Mouse (Mus musculus) kidney, adult 2 months (tissue): Measurements from ENCODE around the gene Erbb2. TPM values are rescaled to one million over a fixed set of nuclear protein-coding genes. Genes with fewer than 3 reads are reported as not detected.

Source experiments
- DNase-seq: peaks from one replicate; pipeline ENCODE4 v3.0.0; 2021
- H3K27ac ChIP-seq: fragments of 200-500 bp; 2 replicates; pipeline ENCODE4 v1.5.1; 2012; ENCODE audit warnings: low read depth, low read length, control low read depth, inconsistent platforms; ENCODE audit not compliant: insufficient read depth
- H3K27me3 ChIP-seq: fragments of 200-500 bp; replicated peaks from 2 replicates; pipeline ENCODE4 v1.6.1; 2012; ENCODE audit warnings: mild to moderate bottlenecking, moderate library complexity, low read length, inconsistent platforms; ENCODE audit not compliant: control insufficient read depth, insufficient read depth
- H3K36me3 ChIP-seq: fragments of 200-500 bp; 2 replicates; pipeline ENCODE4 v1.6.1; 2012; ENCODE audit warnings: mild to moderate bottlenecking, moderate library complexity, low read length, inconsistent platforms; ENCODE audit not compliant: control insufficient read depth, insufficient read depth
- H3K4me1 ChIP-seq: fragments of 200-500 bp; 2 replicates; pipeline ENCODE4 v1.6.1; 2011; ENCODE audit warnings: low read length; ENCODE audit not compliant: control insufficient read depth, insufficient read depth
- H3K4me3 ChIP-seq: fragments of 200-500 bp; 2 replicates; pipeline ENCODE4 v1.5.1; 2011; ENCODE audit warnings: mild to moderate bottlenecking, low read depth, low read length, control low read depth; ENCODE audit not compliant: insufficient read depth
- CTCF ChIP-seq: fragments of 200-500 bp; conservative IDR thresholded peaks from 2 replicates; pipeline ENCODE4 v1.5.1; 2011; ENCODE audit warnings: low read depth, mild to moderate bottlenecking, control low read depth, low read length, moderate library complexity, mixed read lengths; ENCODE audit not compliant: insufficient read depth, insufficient read length
- POLR2A ChIP-seq: fragments of 200-500 bp; IDR thresholded peaks from one replicate; pipeline ENCODE4 v1.6.1; 2011; ENCODE audit warnings: low read depth, low read length, control low read depth
- WGBS: fragments of 180-500 bp; shearing (Covaris S2); methylation state at CpG from one replicate; pipeline ENCODE4 v1.1.7; 2018; 5-methylcytosine and 5-hydroxymethylcytosine counted together
- polyA plus RNA-seq: library from polyadenylated mRNA; depleted of rRNA; stranded (reverse); fragments of >200 nt; gene quantifications from 2 replicates; pipeline ENCODE4 v1.2.3, GENCODE M21; 2012; rRNA removed

The Erbb2 gene
- polyA plus RNA-seq, 1 experiment = 44.8 TPM

GRCm38 (mm10) chr11:98482067-98482466 lies 69.8 kb downstream of the Erbb2 start:
- no peak for TF ChIP-seq CTCF
- TF ChIP-seq POLR2A = no peak
- Histone ChIP-seq H3K4me1 (no peaks in the 10 kb centered on the region), H3K36me3 (no peaks in the 10 kb centered on the region), H3K4me3 (no peak overlapping the region), H3K27me3 (no peaks in the 10 kb centered on the region), H3K27ac (no peak overlapping the region)
- no peak for DNase-seq
- 75% methylated on average over 10 of the region's 10 CpGs for WGBS

- H3K4me1 ChIP-seq = no peaks in the 10 kb centered on the region
- no peaks in the 10 kb centered on the region for H3K27me3 ChIP-seq
- no peak overlapping the region for H3K27ac ChIP-seq
- no peaks in the 10 kb centered on the region for H3K36me3 ChIP-seq
- 85% methylated on average over 2 of the region's 2 CpGs for WGBS
- DNase-seq = no peak
- TF ChIP-seq CTCF = no peak
- TF ChIP-seq POLR2A = no peak
- no peak overlapping the region for H3K4me3 ChIP-seq
These were observed 73.5 kb downstream of the Erbb2 start for GRCm38 (mm10) chr11:98485749-98486148.

Other genes with a start within 250 kb of the Erbb2 start
- 11.8 and 13.0 TPM in 2 replicates for gene Med1, start 219.2 kb upstream of the Erbb2 start, polyA plus RNA-seq
- gene Cdk12, start 209.4 kb upstream of the Erbb2 start, polyA plus RNA-seq = 11.4 and 12.0 TPM in 2 replicates
- not detected in 2 replicates for gene Neurod2, start 82.8 kb upstream of the Erbb2 start, polyA plus RNA-seq
- gene Ppp1r1b, start 64.1 kb upstream of the Erbb2 start, polyA plus RNA-seq = 84.7 and 94.6 TPM in 2 replicates
- 59.1 and 74.9 TPM in 2 replicates for gene Stard3, start 54.1 kb upstream of the Erbb2 start, polyA plus RNA-seq
- gene Tcap, start 28.7 kb upstream of the Erbb2 start, polyA plus RNA-seq = 0.56 and 33.0 TPM in 2 replicates
- not detected in 2 replicates for gene Pnmt, start 26.0 kb upstream of the Erbb2 start, polyA plus RNA-seq
- 32.2 and 35.4 TPM in 2 replicates for gene Pgap3, start 12.0 kb upstream of the Erbb2 start, polyA plus RNA-seq
- gene Mien1, start 26.5 kb downstream of the Erbb2 start, polyA plus RNA-seq = 126 and 179 TPM in 2 replicates
- 143 and 160 TPM in 2 replicates for gene Grb7, start 33.9 kb downstream of the Erbb2 start, polyA plus RNA-seq
- gene Ikzf3, start 133.6 kb downstream of the Erbb2 start, polyA plus RNA-seq = 0.58 and 3.9 TPM in 2 replicates
- gene Zpbp2, start 138.6 kb downstream of the Erbb2 start, polyA plus RNA-seq = 0.26 and 0.34 TPM in 2 replicates
- gene Ormdl3, start 174.9 kb downstream of the Erbb2 start, polyA plus RNA-seq = 57.2 and 60.2 TPM in 2 replicates
- not detected in 2 replicates for gene Lrrc3c, start 185.8 kb downstream of the Erbb2 start, polyA plus RNA-seq
- not detected in 2 replicates for gene Gm12355, start 213.2 kb downstream of the Erbb2 start, polyA plus RNA-seq
- gene Gsdma3, start 213.9 kb downstream of the Erbb2 start, polyA plus RNA-seq = not detected in 2 replicates
- gene Gsdma2, start 234.3 kb downstream of the Erbb2 start, polyA plus RNA-seq = not detected in 2 replicates